Mouse (Mus musculus): ENCODE data around the gene Spn. TPM values are rescaled to one million over a fixed set of nuclear protein-coding genes. Genes with fewer than 3 reads are reported as not detected.

Gene Spn
- total and polyA plus RNA-seq, 3 experiments = 0.78 to 2.9 (median 0.80) TPM

- Histone ChIP-seq H3K36me3 (ENCODE audit: control insufficient read depth, insufficient read depth, low read length) (no peaks in the 10 kb centered on the region), H3K79me2 (replicated peaks; ENCODE audit: control insufficient read depth, insufficient read depth, low read length) (no peaks in the 10 kb centered on the region), H3K4me3 (no peak overlapping the region), H3K9ac (ENCODE audit: low read depth, low read length) (no peak overlapping the region), H3K4me1 (ENCODE audit: control insufficient read depth, insufficient read depth, low read length) (no peaks in the 10 kb centered on the region), H3K27ac (no peak overlapping the region), H3K27me3 (ENCODE audit: control insufficient read depth, insufficient read depth, low read length) (no peaks in the 10 kb centered on the region)
- no peak for DNase-seq
- intact Hi-C loops (cut with DNase I) = no loop called here
- no peak for TF ChIP-seq CTCF (IDR thresholded peaks at IDR 0.05)
- TF ChIP-seq POLR2A (IDR thresholded peaks at IDR 0.05; ENCODE audit: insufficient read depth, low read depth, low read length) = no peak
- no peak for TF ChIP-seq EP300 (IDR thresholded peaks at IDR 0.05; ENCODE audit: insufficient read depth, low read depth, low read length)
- WGBS = 81% methylated on average over 22 of the region's 22 CpGs
Observed at GRCm38 (mm10) chr7:127136181-127137071, 1.2 kb downstream of the Spn start.

GRCm38 (mm10) chr7:127134821-127135447, 2.7 kb downstream of the Spn start:
- H3K27ac ChIP-seq = no peak overlapping the region
- no peaks in the 10 kb centered on the region for H3K27me3 ChIP-seq (ENCODE audit: control insufficient read depth, insufficient read depth, low read length)
- no peaks in the 10 kb centered on the region for H3K4me1 ChIP-seq (ENCODE audit: control insufficient read depth, insufficient read depth, low read length)
- no peak overlapping the region for H3K9ac ChIP-seq (ENCODE audit: low read depth, low read length)
- H3K36me3 ChIP-seq (ENCODE audit: control insufficient read depth, insufficient read depth, low read length) = no peaks in the 10 kb centered on the region
- no peak for DNase-seq
- TF ChIP-seq EP300 (IDR thresholded peaks at IDR 0.05; ENCODE audit: insufficient read depth, low read depth, low read length) (no peak), POLR2A (IDR thresholded peaks at IDR 0.05; ENCODE audit: insufficient read depth, low read depth, low read length) (no peak)
- intact Hi-C loops (cut with DNase I) = loop anchor here (5.0 kb wide), 1 partner anchor 37 kb away; no protein-coding TSS in a partner anchor
- WGBS = 73% methylated on average over 11 of the region's 11 CpGs
- no peak overlapping the region for H3K4me3 ChIP-seq
- no peaks in the 10 kb centered on the region for H3K79me2 ChIP-seq (replicated peaks; ENCODE audit: control insufficient read depth, insufficient read depth, low read length)

GRCm38 (mm10) chr7:127133125-127133524, 4.5 kb downstream of the Spn start:
- H3K27me3 ChIP-seq (ENCODE audit: control insufficient read depth, insufficient read depth, low read length) = no peaks in the 10 kb centered on the region
- H3K79me2 ChIP-seq (replicated peaks; ENCODE audit: control insufficient read depth, insufficient read depth, low read length) = no peaks in the 10 kb centered on the region
- no peak overlapping the region for H3K9ac ChIP-seq (ENCODE audit: low read depth, low read length)
- H3K4me1 ChIP-seq (ENCODE audit: control insufficient read depth, insufficient read depth, low read length) = no peaks in the 10 kb centered on the region
- H3K27ac ChIP-seq = no peak overlapping the region
- H3K36me3 ChIP-seq (ENCODE audit: control insufficient read depth, insufficient read depth, low read length) = no peaks in the 10 kb centered on the region
- TF ChIP-seq EP300 (IDR thresholded peaks at IDR 0.05; ENCODE audit: insufficient read depth, low read depth, low read length) (no peak), CTCF (IDR thresholded peaks at IDR 0.05) (no peak), POLR2A (IDR thresholded peaks at IDR 0.05; ENCODE audit: insufficient read depth, low read depth, low read length) (no peak)
- DNase-seq = no peak
- intact Hi-C loops (cut with DNase I) = loop anchor here (5.0 kb wide), 1 partner anchor 39 kb away; no protein-coding TSS in a partner anchor
- WGBS = 68% methylated on average over 5 of the region's 5 CpGs
- no peak overlapping the region for H3K4me3 ChIP-seq

GRCm38 (mm10) chr7:127129638-127130037, 8.0 kb downstream of the Spn start:
- Histone ChIP-seq H3K36me3 (ENCODE audit: control insufficient read depth, insufficient read depth, low read length) (no peaks in the 10 kb centered on the region), H3K9ac (ENCODE audit: low read depth, low read length) (no peak overlapping the region), H3K4me3 (no peak overlapping the region), H3K79me2 (replicated peaks; ENCODE audit: control insufficient read depth, insufficient read depth, low read length) (no peaks in the 10 kb centered on the region), H3K4me1 (ENCODE audit: control insufficient read depth, insufficient read depth, low read length) (no peaks in the 10 kb centered on the region), H3K27me3 (ENCODE audit: control insufficient read depth, insufficient read depth, low read length) (no peaks in the 10 kb centered on the region), H3K27ac (no peak overlapping the region)
- intact Hi-C loops (cut with DNase I) = loop anchor here (5.0 kb wide), 1 partner anchor 43 kb away; no protein-coding TSS in a partner anchor
- WGBS = 9% methylated on average over 4 of the region's 4 CpGs
- DNase-seq = no peak
- TF ChIP-seq EP300 (IDR thresholded peaks at IDR 0.05; ENCODE audit: insufficient read depth, low read depth, low read length) = no peak
- TF ChIP-seq CTCF (IDR thresholded peaks at IDR 0.05) = peak; percentile 66
- TF ChIP-seq POLR2A (IDR thresholded peaks at IDR 0.05; ENCODE audit: insufficient read depth, low read depth, low read length) = no peak

- Histone ChIP-seq H3K27ac (no peak within 1 kb of the TSS), H3K9ac (ENCODE audit: low read depth, low read length) (no peak within 1 kb of the TSS)
- WGBS = 39% methylated on average over 7 of the region's 7 CpGs
Observed at GRCm38 (mm10) chr7:127121911-127122270, 15.7 kb downstream of the Spn start, which contains the start of gene Qprt. Gene Qprt, minus strand, starts transcription at chr7:127122226.

More at GRCm38 (mm10) chr7:127121911-127122270, 15.7 kb downstream of the Spn start, which contains the start of gene Qprt:
- intact Hi-C loops (cut with DNase I) = loop anchor here (5.0 kb wide), 1 partner anchor 60 kb away; no protein-coding TSS in a partner anchor
- DNase-seq = no peak
- Histone ChIP-seq H3K27me3 (ENCODE audit: control insufficient read depth, insufficient read depth, low read length) (no peaks in the 10 kb centered on the region; the same call in 1 of the 2 replicates), H3K36me3 (ENCODE audit: control insufficient read depth, insufficient read depth, low read length) (no peaks in the 10 kb centered on the region), H3K4me1 (ENCODE audit: control insufficient read depth, insufficient read depth, low read length) (peaks cover 5% of the 10 kb centered on the region), H3K79me2 (replicated peaks; ENCODE audit: control insufficient read depth, insufficient read depth, low read length) (no peaks in the 10 kb centered on the region), H3K4me3 (no peak within 1 kb of the TSS)
- TF ChIP-seq EP300 (IDR thresholded peaks at IDR 0.05; ENCODE audit: insufficient read depth, low read depth, low read length) (no peak), POLR2A (IDR thresholded peaks at IDR 0.05; ENCODE audit: insufficient read depth, low read depth, low read length) (no peak), CTCF (IDR thresholded peaks at IDR 0.05) (no peak)

Measured in heart, adult 2 months (tissue).